Mouse (Mus musculus) MEL (cell line): ENCODE data around the gene Alox8. TPM values are rescaled to one million over a fixed set of nuclear protein-coding genes. Genes with fewer than 3 reads are reported as not detected.

Experiments
- DNase-seq: peaks from one replicate; pipeline ENCODE4 v3.0.0; 2011; ENCODE audit warnings: low read depth, low spot score
- H3K27ac ChIP-seq: 2 replicates; pipeline ENCODE4 v1.5.1; 2012; ENCODE audit warnings: low read depth, mild to moderate bottlenecking, control low read depth, low read length, moderate library complexity; ENCODE audit not compliant: control insufficient read depth
- H3K27me3 ChIP-seq, 2 experiments: fragments of 150-350 bp in 1 of 2; sonication (generic) in 1 of 2; 2 replicates each; pipeline ENCODE4 v1.6.1; 2012; ENCODE audit warnings: low read length in 2 of 2, mild to moderate bottlenecking in 2 of 2, improper control_type of control experiment in 1 of 2, moderate library complexity in 1 of 2; ENCODE audit not compliant: insufficient read depth in 2 of 2, control insufficient read depth in 1 of 2
- H3K36me3 ChIP-seq, 2 experiments: 2 replicates each; pipeline ENCODE4 v1.6.1; 2012 to 2014; ENCODE audit warnings: low read length in 2 of 2, improper control_type of control experiment in 1 of 2, inconsistent platforms in 1 of 2, mild to moderate bottlenecking in 1 of 2; ENCODE audit not compliant: insufficient read depth in 2 of 2, control insufficient read depth in 1 of 2
- H3K4me1 ChIP-seq, 2 experiments: fragments of 150-350 bp in 1 of 2; sonication (generic) in 1 of 2; 2 replicates each; pipeline ENCODE4 v1.6.1; 2012; ENCODE audit warnings: low read length in 2 of 2, improper control_type of control experiment in 1 of 2, mild to moderate bottlenecking in 1 of 2; ENCODE audit not compliant: insufficient read depth in 2 of 2, control insufficient read depth in 1 of 2
- H3K4me3 ChIP-seq, 2 experiments: fragments of 150-350 bp in 1 of 2; sonication (generic) in 1 of 2; 2 replicates each; pipeline ENCODE4 v1.5.1; 2012; ENCODE audit warnings: low read depth in 2 of 2, low read length in 2 of 2, mild to moderate bottlenecking in 2 of 2, moderate library complexity in 2 of 2, control low read depth in 1 of 2, improper control_type of control experiment in 1 of 2; ENCODE audit not compliant: control insufficient read depth in 1 of 2, insufficient read depth in 1 of 2
- H3K79me2 ChIP-seq: 2 replicates; pipeline ENCODE4 v1.6.1; 2012; ENCODE audit warnings: mild to moderate bottlenecking, low read length, moderate library complexity; ENCODE audit not compliant: control insufficient read depth, poor library complexity, insufficient read depth
- H3K9ac ChIP-seq: 2 replicates; pipeline ENCODE4 v1.6.1; 2012; ENCODE audit warnings: low read depth, mild to moderate bottlenecking, control low read depth, low read length, moderate library complexity; ENCODE audit not compliant: control insufficient read depth, poor library complexity, severe bottlenecking
- H3K9me3 ChIP-seq: fragments of 150-350 bp; sonication (generic); replicated peaks from 2 replicates; pipeline ENCODE4 v1.6.1; 2012; ENCODE audit warnings: mild to moderate bottlenecking, low read length, improper control_type of control experiment, moderate library complexity; ENCODE audit not compliant: insufficient read depth
- BHLHE40 ChIP-seq: IDR thresholded peaks from 2 replicates; pipeline ENCODE4 v1.6.1; 2012; ENCODE audit warnings: low read depth, mild to moderate bottlenecking, inconsistent platforms, low read length, improper control_type of control experiment, borderline replicate concordance
- CHD1 ChIP-seq: IDR thresholded peaks from 2 replicates; pipeline ENCODE4 v1.6.1; 2012; ENCODE audit warnings: low read depth, mild to moderate bottlenecking, inconsistent platforms, low read length, improper control_type of control experiment
- ELF1 ChIP-seq: IDR thresholded peaks from 2 replicates; pipeline ENCODE4 v1.6.1; 2014; ENCODE audit warnings: low read depth, mild to moderate bottlenecking, inconsistent platforms, low read length, improper control_type of control experiment, moderate library complexity
- EP300 ChIP-seq, 2 experiments: IDR thresholded peaks; 2 replicates each; pipeline ENCODE4 v1.6.1; 2011; ENCODE audit warnings: improper control_type of control experiment in 2 of 2, low read length in 2 of 2, low read depth in 1 of 2, mild to moderate bottlenecking in 1 of 2
- ETS1 ChIP-seq: IDR thresholded peaks from 2 replicates; pipeline ENCODE4 v1.6.1; 2012; ENCODE audit warnings: low read depth, mild to moderate bottlenecking, inconsistent platforms, low read length, improper control_type of control experiment, moderate library complexity
- HCFC1 ChIP-seq: IDR thresholded peaks from 2 replicates; pipeline ENCODE4 v1.6.1; 2012; ENCODE audit warnings: low read depth, mild to moderate bottlenecking, inconsistent platforms, low read length, improper control_type of control experiment, moderate library complexity
- JUND ChIP-seq: IDR thresholded peaks from 2 replicates; pipeline ENCODE4 v1.6.1; 2011; ENCODE audit warnings: low read depth, mild to moderate bottlenecking, improper control_type of control experiment, low read length
- MAX ChIP-seq: IDR thresholded peaks from 2 replicates; pipeline ENCODE4 v1.6.1; 2011; ENCODE audit warnings: low read length, improper control_type of control experiment
- MAZ ChIP-seq: IDR thresholded peaks from 2 replicates; pipeline ENCODE4 v1.6.1; 2012; ENCODE audit warnings: low read depth, mild to moderate bottlenecking, inconsistent platforms, low read length, improper control_type of control experiment
- NRF1 ChIP-seq: IDR thresholded peaks from 2 replicates; pipeline ENCODE4 v1.6.1; 2014; ENCODE audit warnings: low read depth, mild to moderate bottlenecking, inconsistent platforms, low read length, improper control_type of control experiment, moderate library complexity; ENCODE audit not compliant: poor library complexity, insufficient read depth, severe bottlenecking
- POLR2A ChIP-seq, 2 experiments: IDR thresholded peaks; 2 replicates each; pipeline ENCODE4 v1.6.1; 2011 to 2012; ENCODE audit warnings: low read length in 2 of 2, mild to moderate bottlenecking in 2 of 2, control low read depth in 1 of 2, improper control_type of control experiment in 1 of 2, low read depth in 1 of 2, moderate library complexity in 1 of 2; ENCODE audit not compliant: control insufficient read depth in 1 of 2, insufficient read depth in 1 of 2, poor library complexity in 1 of 2
- POLR2AphosphoS2 ChIP-seq: IDR thresholded peaks from 2 replicates; pipeline ENCODE4 v1.6.1; 2011; ENCODE audit warnings: low read length, improper control_type of control experiment
- POLR2AphosphoS5 ChIP-seq: IDR thresholded peaks from 2 replicates; pipeline ENCODE4 v1.6.1; 2012; ENCODE audit warnings: low read depth, borderline replicate concordance, mild to moderate bottlenecking, inconsistent platforms, low read length, moderate library complexity, mixed read lengths
- RAD21 ChIP-seq: IDR thresholded peaks from 2 replicates; pipeline ENCODE4 v1.6.1; 2011; ENCODE audit warnings: mild to moderate bottlenecking, low read depth, low read length, improper control_type of control experiment
- SMC3 ChIP-seq: IDR thresholded peaks from 2 replicates; pipeline ENCODE4 v1.6.1; 2011; ENCODE audit warnings: low read depth, low read length, improper control_type of control experiment
- TAL1 ChIP-seq: IDR thresholded peaks from 2 replicates; pipeline ENCODE4 v1.6.1; 2012; ENCODE audit warnings: mild to moderate bottlenecking, inconsistent platforms, low read length, moderate library complexity, mixed read lengths
- UBTF ChIP-seq: IDR thresholded peaks from 2 replicates; pipeline ENCODE4 v1.6.1; 2012; ENCODE audit warnings: low read depth, mild to moderate bottlenecking, inconsistent platforms, low read length, improper control_type of control experiment, moderate library complexity, borderline replicate concordance; ENCODE audit not compliant: insufficient read depth
- USF1 ChIP-seq: IDR thresholded peaks from 2 replicates; pipeline ENCODE4 v1.6.1; 2014; ENCODE audit warnings: low read depth, mild to moderate bottlenecking, inconsistent platforms, low read length, improper control_type of control experiment, moderate library complexity
- USF2 ChIP-seq, 2 experiments: IDR thresholded peaks; 2 replicates each; pipeline ENCODE4 v1.6.1; 2011 to 2012; ENCODE audit warnings: improper control_type of control experiment in 2 of 2, low read length in 2 of 2, borderline replicate concordance in 1 of 2, inconsistent platforms in 1 of 2, low read depth in 1 of 2, mild to moderate bottlenecking in 1 of 2; ENCODE audit not compliant: insufficient read depth in 1 of 2
- ZC3H11A ChIP-seq: IDR thresholded peaks from 2 replicates; pipeline ENCODE4 v1.6.1; 2012; ENCODE audit warnings: low read depth, mild to moderate bottlenecking, inconsistent platforms, low read length, improper control_type of control experiment
- ZKSCAN1 ChIP-seq: IDR thresholded peaks from 2 replicates; pipeline ENCODE4 v1.6.1; 2012; ENCODE audit warnings: low read depth, mild to moderate bottlenecking, inconsistent platforms, low read length, improper control_type of control experiment, moderate library complexity
- polyA plus RNA-seq, 2 experiments: library from polyadenylated mRNA; stranded (reverse) in 1 of 2; unstranded in 1 of 2; fragments of >175 nt in 1 of 2; fragments of >200 nt in 1 of 2; gene quantifications; 2 replicates each; pipeline versions ENCODE4 v1.2.1 to v1.2.4; 2012; ENCODE audit warnings: low replicate concordance in 2 of 2, low read depth in 1 of 2; ENCODE audit not compliant: insufficient read length in 2 of 2, insufficient read depth in 1 of 2, missing spikeins in 1 of 2
- total RNA-seq: library from RNA; depleted of rRNA; stranded (reverse); fragments of 300-350 nt; gene quantifications from 2 replicates; pipeline ENCODE4 v1.2.3, GENCODE M21; 2012

The Alox8 gene
- total and polyA plus RNA-seq, 3 experiments: 0.07 to 0.31 TPM; not detected in 1

- Histone ChIP-seq H3K27ac (no peak overlapping the region), H3K9me3 (no peaks in the 10 kb centered on the region), H3K36me3 (no peaks in the 10 kb centered on the region), H3K27me3 (peaks cover 5 to 11% of the 10 kb centered on the region in 2 experiments), H3K9ac (no peak overlapping the region), H3K79me2 (no peaks in the 10 kb centered on the region), H3K4me3 (no peak overlapping the region), H3K4me1 (no peaks in the 10 kb centered on the region)
- TF ChIP-seq EP300 (IDR thresholded peaks at IDR 0.05; ENCODE audit: low read depth in 1 of 2, low read length in 2 of 2) (no peak), TAL1 (no peak), POLR2AphosphoS5 (no peak), HCFC1 (no peak), POLR2A (IDR thresholded peaks at IDR 0.05; ENCODE audit: control insufficient read depth in 1 of 2, insufficient read depth in 1 of 2, low read depth in 1 of 2, low read length in 2 of 2, poor library complexity in 1 of 2) (no peak), ZKSCAN1 (no peak), ETS1 (no peak), JUND (no peak), ELF1 (no peak), SMC3 (no peak), POLR2AphosphoS2 (no peak), USF1 (no peak), RAD21 (no peak), UBTF (no peak), CHD1 (no peak), MAZ (no peak), MAX (no peak), NRF1 (no peak), USF2 (IDR thresholded peaks at IDR 0.05; ENCODE audit: borderline replicate concordance in 1 of 2, insufficient read depth in 1 of 2, low read depth in 1 of 2, low read length in 2 of 2) (no peak), BHLHE40 (no peak)
- DNase-seq: no peak
Measured at GRCm38 (mm10) chr11:69218661-69219060, 21.0 kb upstream of the Alox8 start.

DNA sequence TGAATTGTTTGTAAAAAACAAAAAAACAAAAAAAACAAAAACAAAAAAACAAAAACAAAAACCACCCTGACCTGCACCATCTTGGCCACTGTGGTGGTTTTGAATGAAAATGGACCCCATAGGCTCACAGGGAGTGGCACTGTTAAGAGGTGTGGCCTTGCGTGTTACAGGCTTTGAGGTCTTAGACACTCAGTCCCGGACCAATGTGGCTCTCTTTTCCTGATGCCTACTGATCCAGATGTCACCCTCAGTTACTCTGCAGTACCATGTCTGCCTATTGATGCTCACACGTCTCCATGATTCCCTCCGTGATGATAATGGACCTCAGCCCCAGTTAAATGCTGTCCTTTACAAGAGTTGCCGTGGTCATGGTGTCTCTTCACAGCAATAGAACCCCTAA, 19.8 kb upstream of the Alox8 start:
- no peak for TF ChIP-seq ZC3H11A
- no peak overlapping the region for H3K27ac ChIP-seq
- H3K9ac ChIP-seq: no peak overlapping the region
- peaks cover 3 to 14% of the 10 kb centered on the region in 2 experiments for H3K27me3 ChIP-seq
- H3K4me3 ChIP-seq: no peak overlapping the region
- no peak for DNase-seq
- no peaks in the 10 kb centered on the region for H3K9me3 ChIP-seq
- no peaks in the 10 kb centered on the region for H3K4me1 ChIP-seq
- no peaks in the 10 kb centered on the region for H3K79me2 ChIP-seq
- H3K36me3 ChIP-seq: no peaks in the 10 kb centered on the region
